Mouse (Mus musculus) A20 (cell line): ENCODE measurements around the gene Tepp.

Source experiments
- DNase-seq: peaks from one replicate; pipeline ENCODE4 v3.0.0-alpha.2; 2011; ENCODE audit warnings: low read depth, low spot score

Tepp gene

DNA sequence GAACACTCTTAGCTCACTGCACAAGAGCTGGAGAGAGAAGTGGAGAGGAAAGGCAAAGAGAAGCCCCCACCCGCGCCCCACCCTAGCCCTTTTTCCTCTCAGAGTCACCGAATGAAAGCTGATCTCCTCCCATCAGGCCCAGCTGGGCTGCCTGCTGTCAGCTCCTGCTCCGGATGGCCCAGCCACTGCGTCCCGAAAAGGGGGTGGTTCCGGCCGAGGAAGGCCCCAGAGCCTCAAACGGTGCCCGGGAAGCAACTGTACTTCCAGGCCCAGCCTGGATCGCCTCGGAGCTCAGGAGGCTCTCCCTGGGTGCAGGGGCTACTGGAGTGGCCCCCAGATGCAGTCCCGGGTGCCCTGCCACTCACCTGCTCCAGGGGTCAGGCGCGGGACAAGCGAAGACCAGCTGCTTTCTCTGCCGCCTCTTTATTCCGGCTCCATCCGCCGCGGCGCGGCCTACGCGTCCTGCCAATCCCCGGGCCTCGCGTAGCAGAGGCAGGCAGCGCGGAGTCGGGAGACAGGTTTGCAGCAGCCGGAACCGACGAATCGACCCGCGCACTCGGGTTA lies 20.9 kb downstream of the Tepp start:
- peak; percentile 92 for DNase-seq

DNA sequence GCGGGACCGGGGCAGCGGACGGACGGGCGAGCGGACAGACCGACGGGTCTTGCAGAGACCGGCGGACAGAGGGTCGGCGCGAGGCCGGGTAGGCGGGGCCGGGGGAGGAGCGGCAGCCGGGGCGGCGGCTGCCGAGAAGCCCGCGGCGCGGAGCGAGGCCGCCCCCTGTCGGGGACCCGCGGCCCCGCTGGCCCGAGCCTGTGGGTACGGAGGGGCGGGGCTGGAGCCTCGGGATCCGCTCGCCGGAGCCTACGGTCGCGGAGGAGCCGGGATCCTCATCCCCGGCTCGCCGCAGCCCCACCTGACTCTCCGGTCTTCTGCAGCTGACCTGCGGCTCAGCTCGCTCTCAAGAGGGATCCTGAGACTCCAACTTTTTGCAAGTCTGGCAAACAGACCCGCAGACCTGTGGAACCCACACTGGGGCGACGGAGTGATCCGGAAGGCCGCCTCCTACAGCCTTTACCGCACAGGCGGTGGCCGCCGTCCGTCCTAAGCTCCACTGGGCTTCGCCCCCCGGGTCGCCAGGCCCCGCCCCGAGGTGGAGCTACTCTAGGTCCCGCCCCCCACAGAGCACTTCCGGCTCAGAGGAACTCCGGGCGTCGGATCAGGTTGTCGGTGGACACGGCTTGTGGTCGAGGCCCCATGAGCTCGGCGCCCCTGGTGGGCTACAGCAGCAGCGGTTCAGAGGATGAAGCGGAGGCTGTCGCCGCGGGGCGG lies 21.5 kb downstream of the Tepp start, which contains the start of the genes Zfp319 and Usb1:
TSS of gene Zfp319 (minus strand) at position 231 of the 717 bp plus-strand sequence.
TSS of gene Usb1 (plus strand) at position 565 of the 717 bp plus-strand sequence.
- peak; percentile 96 for DNase-seq

DNA sequence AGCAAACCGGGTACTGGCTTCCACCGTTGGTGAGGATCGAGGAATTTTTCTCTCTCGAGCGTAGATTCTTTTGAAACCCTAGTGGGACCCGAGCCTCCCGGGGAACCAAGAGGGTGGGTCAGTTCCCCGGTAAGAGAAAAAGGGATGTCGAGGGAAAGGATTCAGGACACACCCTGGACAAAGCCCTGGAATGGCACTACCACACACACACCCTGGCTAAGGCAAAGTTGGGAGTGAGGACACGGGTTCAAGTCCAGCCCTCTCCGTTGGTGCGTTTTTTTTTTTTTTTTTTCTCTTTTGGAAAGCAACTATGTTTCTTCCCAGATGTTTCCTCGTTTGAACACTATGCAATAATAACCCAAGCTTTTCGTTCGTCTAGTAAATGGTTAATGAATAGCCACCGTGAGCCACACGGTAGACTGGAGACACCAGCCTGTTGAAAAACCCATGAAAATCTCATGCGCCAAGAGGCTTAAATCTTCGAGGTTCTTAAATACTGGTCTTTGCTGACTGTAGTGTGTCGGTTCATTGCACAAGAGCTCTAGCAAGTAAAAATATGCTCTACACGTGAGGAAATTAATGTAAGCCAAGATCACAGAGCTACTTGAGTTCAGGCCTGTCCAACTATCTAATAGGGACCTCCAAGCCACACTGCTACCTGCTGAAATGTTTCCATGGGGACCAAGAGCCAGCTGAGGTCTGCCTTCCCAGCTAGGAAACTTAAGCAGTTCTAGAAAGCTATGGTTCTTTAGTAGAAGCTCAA lies 22.3 kb downstream of the Tepp start:
- peak; percentile 41 for DNase-seq

DNA sequence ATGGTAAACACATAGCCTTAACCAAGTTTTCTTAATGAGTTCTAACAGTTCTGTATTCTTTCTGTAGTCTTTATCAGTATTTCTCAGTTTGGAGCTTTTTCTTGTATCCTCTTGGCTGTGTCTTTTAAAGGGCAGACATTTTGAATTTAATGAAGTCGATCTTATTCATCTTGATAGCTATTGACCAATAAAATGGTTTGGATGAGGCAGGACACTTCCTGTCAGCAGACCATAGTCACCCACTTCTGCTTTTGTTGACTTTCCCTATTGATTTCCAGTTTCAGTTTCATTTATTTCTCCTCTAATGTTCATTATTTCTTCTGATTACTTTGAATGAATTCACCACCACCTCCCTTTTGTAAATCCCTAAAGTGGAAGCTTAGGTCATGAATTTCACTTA lies 25.3 kb downstream of the Tepp start:
- peak; percentile 51 for DNase-seq

DNA sequence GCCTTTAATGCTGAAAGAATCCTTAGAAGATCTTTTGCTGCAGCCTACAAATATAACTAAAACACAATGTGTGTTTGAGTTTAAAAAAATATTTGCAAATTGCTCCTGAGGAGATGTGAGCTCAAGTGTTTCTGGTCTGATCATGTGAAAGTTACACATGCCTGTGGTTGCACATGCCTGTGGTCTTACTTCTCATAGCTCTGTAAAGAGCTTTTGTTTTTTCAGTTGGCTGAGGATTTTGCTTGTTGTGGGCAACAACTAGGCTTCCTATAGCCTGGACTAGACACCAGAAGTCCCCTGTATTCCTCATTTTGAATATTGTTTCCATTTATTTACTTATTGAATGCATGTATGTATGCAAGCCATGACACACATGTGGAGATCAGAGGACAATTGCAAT lies 26.0 kb downstream of the Tepp start:
- no peak for DNase-seq

DNA sequence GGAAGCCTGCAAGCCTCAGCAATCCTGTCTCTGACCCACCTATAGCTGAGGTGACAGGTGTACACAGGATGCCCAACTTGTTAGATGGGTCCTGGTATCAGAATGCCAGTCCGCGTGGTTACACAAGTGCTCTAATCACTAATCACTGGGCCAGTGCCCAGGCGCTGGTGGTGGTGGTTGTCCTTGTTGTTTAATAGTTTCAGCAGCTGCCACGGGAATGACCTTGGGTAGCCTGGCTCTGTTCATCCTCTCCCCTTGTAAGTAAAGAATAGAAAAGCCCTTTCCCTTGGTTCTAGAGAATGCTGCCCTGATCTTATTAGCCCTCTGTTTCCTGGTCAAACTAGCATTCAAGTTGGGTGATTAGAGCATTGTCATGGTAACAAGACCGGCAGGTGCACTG lies 31.4 kb downstream of the Tepp start:
- DNase-seq, result no peak

DNA sequence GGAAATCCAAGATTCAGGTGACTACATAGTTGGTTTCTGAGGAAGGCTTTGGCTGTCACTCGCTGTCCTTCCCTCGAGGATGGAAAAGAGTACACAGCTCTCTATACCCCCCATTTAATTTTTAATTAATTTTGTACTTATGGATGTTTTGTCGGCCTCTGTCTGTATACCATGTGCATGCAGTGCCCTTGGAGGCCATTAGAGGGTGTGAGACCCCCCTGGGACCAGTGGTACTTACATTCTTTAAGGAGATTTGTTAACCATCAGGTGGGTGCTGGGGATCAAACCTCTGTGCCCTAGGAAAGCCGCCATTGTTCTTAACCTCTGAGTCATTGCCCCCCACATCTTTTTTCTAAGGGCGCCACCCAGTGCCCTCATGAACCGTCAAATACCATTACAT lies 34.3 kb downstream of the Tepp start:
- DNase-seq, result no peak

DNA sequence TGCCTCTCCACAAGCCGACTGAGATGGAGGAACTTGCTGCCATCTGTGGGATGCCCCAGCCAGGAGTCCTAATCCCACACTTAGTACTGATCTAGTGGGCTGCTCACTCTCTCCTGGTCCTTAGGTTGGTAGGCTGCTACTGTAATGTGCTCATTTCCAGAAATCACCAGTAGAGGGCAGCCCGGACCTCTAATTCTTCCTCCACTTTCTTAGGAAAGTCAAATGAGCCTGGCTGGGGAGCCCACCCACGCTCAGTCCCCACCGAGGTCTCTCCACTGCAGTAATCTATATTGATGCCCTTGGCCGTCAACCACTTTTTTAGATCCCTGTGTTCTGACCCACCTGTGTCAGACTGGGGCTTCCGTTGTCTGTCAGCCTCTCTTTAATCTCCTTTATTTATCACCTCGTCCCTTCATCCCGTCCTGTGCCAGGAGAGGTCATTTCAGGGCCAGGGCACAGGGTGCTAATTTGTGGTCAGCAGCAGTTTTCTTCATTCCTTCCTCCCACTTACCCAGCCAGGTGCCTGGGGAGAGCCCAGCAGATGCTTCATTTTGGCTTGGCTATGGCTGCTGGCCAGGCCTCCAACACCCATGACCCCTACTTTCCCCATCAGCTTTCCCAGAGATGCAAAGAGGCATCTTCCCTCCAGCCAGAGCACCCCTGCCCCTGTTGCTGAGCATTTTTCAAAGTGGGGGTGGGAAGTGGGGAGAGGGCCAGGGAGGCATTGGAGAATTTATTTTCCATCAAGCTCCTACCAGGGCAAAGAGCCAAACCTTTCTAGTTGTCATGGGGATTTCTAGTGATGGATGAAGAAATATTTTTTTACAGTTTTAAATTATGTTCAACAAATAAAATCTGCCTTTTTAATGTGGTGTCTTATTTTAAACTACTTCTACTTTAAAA lies 36.5 kb downstream of the Tepp start:
- DNase-seq, result peak; percentile 69

DNA sequence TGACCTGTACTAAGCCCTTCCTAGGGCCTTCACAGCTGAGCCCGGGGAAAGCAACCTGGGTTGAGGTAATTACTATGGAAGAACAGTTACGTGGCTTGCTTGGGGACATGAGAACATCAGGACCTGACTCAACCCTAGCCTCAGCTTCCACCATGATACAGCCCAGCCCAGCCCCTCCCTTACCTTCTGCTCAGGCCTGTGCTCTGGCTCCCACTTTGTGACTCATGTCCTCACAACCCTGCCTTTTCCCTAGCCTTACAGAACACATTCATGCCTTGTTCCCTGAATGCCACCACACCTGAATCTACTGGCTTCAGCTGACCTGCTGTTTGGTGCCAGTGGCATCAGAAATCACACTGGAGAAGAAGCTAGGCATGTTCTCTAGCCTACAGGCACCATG lies 38.0 kb downstream of the Tepp start:
- DNase-seq, result no peak

DNA sequence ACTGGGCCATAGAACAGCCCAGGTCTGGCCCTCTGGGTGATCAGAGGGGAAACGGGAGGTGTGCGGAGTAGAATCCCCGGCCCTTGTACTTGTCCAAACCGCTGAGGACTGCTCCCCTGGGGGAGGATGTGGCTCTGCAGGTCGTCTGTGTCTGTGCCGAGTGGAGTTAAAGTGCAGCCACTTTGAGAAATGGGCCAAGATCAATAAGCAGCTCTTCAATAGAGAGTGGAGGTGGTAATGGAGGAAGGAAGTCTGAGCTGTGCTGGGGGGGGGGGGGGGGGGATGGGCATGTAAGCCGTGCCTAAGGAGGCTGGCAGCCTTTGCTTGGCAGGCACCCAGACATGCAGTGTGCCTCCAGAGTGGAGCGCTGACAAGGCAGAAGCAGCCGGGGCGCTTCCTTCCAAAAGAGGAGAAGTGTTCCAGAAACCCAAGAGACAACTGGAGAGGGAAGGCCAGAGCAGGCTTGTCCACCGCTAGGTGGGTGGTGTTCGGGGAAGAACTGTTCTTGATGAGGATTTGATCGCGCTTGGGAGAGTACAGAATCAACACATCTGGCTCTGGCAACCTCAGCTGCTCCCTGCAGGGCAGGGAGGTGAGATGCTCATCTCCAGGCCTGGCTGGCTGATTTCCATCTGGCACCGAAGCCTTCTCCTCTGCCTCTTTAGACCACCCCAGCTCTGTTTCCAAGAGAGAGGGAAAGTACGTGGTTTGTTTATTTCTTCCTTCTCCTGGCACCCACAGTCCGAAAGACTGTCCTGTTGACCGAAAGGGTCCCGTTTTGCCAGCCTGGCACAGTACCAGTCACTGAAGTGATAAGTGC lies 38.7 kb downstream of the Tepp start:
- no peak for DNase-seq

DNA sequence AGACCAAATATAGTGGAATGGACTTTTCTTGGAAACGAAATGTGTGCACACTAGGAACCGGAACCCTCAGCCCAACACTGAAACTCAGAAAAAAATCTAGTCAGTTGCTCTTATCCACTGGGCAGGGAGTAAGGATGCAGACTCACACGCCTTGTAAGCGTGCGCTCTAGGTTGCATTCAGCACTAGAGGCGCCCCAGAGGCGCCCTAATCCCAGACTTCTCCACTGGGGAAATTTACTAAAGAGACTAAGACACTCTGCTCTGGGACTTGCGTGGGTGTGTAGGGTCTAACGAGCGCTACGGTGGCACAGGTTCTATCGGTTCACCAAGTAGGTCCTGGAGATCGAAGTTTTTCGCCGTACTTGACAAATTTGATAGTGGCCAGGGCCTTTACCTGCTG lies 41.1 kb downstream of the Tepp start:
- no peak for DNase-seq

DNA sequence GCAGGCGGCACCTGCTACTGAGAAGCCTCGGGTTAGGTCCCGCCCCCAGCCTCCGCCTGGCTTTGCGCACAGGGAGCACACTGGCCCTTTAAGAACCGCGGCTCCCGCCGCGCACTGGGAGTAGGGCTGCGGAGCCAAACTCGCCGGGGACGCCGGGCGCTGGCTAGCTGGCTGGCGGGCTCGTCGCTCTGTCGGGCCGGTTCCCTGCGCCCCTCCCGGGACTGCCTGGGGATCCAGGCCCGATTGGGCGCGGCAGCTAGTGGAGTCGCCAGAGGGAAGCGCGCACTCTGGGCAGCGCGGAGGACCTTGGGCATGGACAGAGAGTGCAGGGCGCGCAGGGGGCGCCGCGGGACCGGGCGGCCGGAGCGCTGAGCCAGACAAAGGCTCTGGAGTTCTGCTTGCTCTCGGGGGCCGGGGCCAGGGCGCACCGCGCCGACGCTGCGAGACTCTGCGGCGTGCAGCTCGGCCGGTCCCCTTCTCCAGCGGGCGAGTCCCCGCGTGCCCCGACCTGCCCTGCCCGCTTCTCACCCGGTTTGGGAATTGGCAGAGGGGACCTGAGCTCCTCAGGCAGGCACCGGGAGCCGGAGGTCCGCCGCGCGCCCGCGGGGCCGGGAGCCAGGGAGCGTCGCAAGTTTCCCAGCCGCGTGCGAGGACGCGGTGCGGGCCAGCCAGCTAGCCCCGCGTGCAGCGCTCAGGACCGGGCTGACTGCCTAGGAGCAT lies 41.9 kb downstream of the Tepp start, which contains the start of gene Mmp15:
TSS of gene Mmp15 (plus strand) at position 118 of the 720 bp plus-strand sequence.
- no peak for DNase-seq

DNA sequence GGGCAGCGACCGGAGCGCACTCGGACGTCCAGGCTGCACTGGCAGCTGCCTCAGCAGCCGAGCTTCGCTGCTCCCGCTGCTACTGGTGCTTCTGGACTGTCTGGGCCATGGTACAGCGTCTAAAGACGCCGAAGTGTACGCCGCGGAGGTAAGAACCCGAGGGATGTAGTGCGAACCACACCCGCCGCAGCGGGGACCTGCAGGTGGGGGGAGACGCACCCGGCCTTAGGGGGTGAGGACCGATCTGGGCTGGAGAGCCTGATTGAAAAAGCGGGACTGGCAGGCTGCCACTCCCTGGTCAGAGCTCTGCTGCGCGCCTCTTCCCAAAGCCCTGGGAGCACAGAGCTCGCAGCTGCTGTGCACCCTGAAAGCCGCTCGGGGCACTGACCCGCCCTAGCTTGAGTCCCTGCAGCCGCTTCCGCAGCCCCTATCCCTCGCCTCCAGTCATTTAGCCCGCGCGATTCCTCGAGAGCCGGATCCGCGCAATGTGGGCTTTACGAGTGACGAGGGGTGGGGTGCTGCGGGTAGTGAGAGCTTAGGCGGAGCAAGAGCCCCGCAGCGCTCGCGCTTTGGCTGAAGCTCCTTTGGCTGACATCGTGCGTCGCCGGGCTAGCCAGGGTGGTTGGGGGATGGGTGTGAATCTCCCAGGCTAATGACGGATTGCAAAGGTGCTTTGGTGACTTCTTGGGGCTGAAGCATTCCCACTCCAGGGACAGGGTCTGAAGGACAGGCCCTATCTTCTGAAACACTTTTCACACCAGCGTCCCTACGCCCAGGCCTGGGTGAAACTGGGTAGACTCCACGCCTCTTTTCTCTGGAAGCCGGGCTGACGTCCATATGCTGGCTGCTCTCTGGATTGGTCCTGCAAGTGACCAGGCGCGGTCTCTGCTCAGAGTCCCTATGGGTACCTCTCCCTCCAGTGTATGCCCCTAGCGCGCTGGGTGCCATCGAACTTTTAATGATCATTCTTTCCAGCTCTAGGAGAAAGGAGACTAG lies 42.8 kb downstream of the Tepp start:
- no peak for DNase-seq

DNA sequence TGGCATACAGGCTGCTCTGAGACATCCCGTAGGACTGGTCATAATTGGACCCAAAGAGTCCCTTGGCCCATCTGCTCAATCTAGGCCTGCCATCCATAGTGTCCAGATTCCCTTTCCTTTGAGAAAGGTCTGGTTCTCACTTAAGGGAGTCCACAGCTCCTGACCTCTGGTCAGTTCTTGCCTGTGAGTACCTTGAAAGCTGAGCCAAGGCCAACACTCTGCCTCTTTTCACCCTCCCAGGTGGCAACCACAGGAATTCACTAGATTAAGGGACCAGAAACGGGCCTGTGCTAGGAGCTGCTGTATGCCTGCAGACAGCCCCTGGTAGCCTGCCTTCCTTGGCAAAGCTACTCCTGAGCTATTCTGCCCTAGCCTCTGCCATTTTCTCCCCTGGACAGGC lies 44.2 kb downstream of the Tepp start:
- no peak for DNase-seq

DNA sequence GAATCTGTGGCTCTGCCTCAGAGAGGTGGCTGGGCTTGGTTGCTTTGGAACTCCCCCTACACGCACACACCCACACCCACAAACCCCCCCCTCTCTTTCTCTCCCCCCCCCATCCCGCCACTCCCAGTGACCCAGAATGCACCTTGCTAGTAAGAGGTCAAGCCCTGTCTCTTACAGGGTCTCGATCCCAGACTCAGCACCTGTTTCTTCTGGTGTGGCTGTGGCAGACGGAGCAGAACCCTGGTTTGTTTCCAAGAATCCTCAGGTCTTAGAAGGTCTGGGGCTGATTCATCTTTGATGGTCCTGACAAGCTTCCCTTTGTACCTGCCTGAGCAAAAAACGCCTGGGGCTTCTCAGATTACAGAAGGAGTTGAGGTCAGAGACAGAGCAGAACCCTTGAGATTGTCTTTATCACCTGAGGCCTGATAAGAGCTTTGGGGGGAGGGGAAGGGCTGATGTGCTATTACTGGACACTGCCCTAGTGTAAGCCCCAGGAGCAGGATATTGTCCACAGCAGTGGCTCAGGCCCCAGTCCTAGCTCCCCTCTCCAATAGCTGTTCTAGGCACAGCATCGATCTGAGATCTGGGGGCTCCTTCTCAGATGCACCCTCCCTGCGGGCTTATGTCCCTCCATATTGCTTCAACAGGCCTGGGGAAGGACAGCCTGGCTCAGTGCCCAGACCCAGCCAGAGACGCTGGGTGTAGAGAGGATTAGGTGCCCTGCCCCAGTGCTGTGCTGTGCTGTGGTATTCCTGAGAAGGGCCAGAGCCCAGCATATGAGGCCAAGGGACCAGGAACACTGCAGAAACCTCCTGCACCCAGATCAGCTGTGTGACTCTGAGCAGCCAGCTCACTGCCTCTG lies 48.4 kb downstream of the Tepp start:
- no peak for DNase-seq

DNA sequence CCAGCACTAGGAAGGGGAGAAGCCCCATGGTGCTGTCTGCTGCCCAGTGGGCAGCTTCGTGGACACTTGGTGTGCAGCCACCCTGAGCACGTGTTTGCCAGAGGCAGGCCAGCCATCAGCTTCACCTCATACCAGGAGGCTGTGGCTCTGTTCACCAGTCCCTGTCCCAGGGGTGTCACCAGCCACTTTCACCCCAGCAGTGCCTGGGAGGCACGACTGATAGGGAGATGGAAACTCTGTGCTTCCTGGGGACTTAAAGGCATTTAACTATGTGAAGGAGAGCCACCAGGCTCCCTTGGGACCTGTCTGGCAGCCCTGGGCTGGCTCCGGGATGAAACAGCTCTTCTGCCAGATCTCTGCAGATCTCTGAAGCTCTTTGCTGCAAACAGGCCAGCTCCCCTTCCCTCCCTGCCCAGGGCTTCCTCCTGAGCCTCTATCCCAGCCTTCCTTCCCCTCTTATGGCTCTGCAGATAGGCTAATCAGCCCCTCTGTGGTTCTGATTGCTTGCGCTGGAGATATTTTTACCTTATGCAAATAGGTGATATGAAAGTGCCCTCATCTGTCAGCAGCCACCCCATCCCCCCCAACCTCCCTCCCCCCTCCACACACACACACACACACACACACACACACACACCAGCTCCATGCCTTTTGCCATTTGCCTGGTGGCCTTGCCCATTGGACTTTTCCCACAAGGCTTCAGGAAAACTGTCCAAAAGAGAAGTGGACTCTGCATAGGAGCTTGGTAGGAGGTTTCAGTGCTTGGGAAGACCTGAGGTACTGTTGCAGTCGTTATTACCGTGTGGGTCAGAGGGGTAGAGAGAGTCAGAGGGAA lies 50.0 kb downstream of the Tepp start:
- DNase-seq, result peak; percentile 76

DNA sequence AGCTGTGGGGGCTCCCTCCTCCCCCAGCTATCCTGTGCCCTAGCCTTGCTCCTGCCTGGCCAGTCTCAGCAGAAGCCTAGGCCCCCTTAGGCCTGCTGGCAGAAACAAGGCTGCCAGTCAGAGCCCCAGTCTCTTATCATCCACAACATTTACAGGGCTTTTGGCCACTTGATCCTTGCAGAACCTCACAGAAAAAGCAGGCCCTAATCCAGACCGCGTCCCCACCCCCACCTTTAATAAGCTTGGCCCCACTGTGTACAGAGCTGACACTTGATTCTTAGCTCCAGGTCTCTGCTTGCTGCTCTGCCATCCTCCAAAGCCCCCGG lies 50.6 kb downstream of the Tepp start:
- DNase-seq, result no peak
